Mouse (Mus musculus) urinary bladder, postnatal 0 days (tissue): ENCODE data around the gene Jdp2. TPM values are rescaled to one million over a fixed set of nuclear protein-coding genes. Genes with fewer than 3 reads are reported as not detected.

ENCODE experiments used
- polyA plus RNA-seq: library from polyadenylated mRNA; unstranded; fragments of >200 nt; fragmentation: Nextera tagmentation; extraction: Ambion mirVana; gene quantifications from 2 replicates; pipeline ENCODE4 v1.2.1, GENCODE M21; 2015

Jdp2 gene
- polyA plus RNA-seq, result 1.4 TPM in 2 replicates

GRCm38 (mm10) chr12:85598611-85599477, at the start of gene Jdp2:
Gene Jdp2 (plus strand): TSS chr12:85599027.

DNA sequence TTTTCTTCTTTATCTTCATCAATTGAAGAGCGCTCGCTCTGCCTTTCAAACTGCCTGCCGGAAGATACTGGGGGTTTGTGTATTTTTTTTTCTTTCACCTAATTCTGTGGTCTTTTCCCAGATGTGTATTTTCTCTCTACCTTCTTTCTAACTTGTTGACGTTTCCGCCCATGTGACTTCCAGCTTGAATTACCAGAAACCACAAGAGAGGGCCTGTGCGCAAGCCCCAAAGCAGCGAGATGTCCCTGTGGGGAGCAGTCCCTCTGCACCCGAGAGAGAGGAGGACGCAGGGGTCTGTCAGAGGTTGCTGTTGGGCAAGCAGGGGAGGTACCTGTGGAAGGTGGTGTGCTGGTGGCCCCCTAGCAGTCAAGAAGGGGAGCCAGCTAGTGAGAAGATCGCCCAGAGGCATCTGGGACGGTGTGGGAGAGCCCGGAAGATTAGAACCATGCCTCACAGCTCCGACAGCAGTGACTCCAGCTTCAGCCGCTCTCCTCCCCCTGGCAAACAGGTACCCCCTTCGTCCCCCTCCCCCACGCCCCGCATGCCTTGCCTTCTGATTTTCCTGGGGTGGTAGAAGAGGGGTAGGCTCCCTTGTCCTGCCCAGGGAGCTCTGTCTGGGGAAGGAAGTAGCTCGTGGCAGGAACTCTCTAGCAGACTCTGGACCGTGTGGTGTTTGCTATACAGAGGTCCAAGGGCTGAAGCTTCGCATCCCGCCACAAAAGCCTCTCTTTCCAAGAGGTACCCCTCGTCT, 87.8 kb downstream of the Jdp2 start, which contains the start of gene Batf:
TSS of gene Batf (plus strand) at position 204 of the 751 bp plus-strand sequence.

Other genes starting within 250 kb of the Jdp2 start
- gene Tmed10, start 224.2 kb upstream of the Jdp2 start, polyA plus RNA-seq, result 264 and 282 TPM in 2 replicates
- gene Fos, start 125.1 kb upstream of the Jdp2 start, polyA plus RNA-seq, result 21.9 and 33.2 TPM in 2 replicates
- 6.6 and 8.0 TPM in 2 replicates for gene Batf, start 87.6 kb downstream of the Jdp2 start, polyA plus RNA-seq
- 9.1 and 11.2 TPM in 2 replicates for gene Flvcr2, start 147.5 kb downstream of the Jdp2 start, polyA plus RNA-seq
- gene Erg28, start 225.5 kb downstream of the Jdp2 start, polyA plus RNA-seq, result 87.1 and 135 TPM in 2 replicates
- 6.1 and 6.3 TPM in 2 replicates for gene Ttll5, start 225.6 kb downstream of the Jdp2 start, polyA plus RNA-seq